Mouse (Mus musculus): Measurements from ENCODE around the gene Cd69.

The Cd69 gene

GRCm38 (mm10) chr6:129228935-129229773 lies 46.1 kb downstream of the Cd69 start:
- no peak for DNase-seq (ENCODE audit: extremely low read depth, low read depth, low spot score)

GRCm38 (mm10) chr6:129225078-129225477 lies 50.2 kb downstream of the Cd69 start:
- DNase-seq (ENCODE audit: extremely low read depth, low read depth, low spot score): no peak

GRCm38 (mm10) chr6:129224090-129224489 lies 51.1 kb downstream of the Cd69 start:
- no peak for DNase-seq (ENCODE audit: extremely low read depth, low read depth, low spot score)

GRCm38 (mm10) chr6:129223611-129224010 lies 51.6 kb downstream of the Cd69 start:
- DNase-seq (ENCODE audit: extremely low read depth, low read depth, low spot score): no peak

GRCm38 (mm10) chr6:129222188-129222800 lies 52.9 kb downstream of the Cd69 start:
- DNase-seq (ENCODE audit: extremely low read depth, low read depth, low spot score): no peak

GRCm38 (mm10) chr6:129221053-129221452 lies 54.2 kb downstream of the Cd69 start:
- DNase-seq (ENCODE audit: extremely low read depth, low read depth, low spot score): no peak

- no peak for DNase-seq (ENCODE audit: extremely low read depth, low read depth, low spot score)
These were observed 55.2 kb downstream of the Cd69 start for GRCm38 (mm10) chr6:129219897-129220517.

GRCm38 (mm10) chr6:129218191-129218696 lies 57.0 kb downstream of the Cd69 start:
- DNase-seq (ENCODE audit: extremely low read depth, low read depth, low spot score): no peak

Data from fat pad, adult 2 months (tissue).